Mouse (Mus musculus): ENCODE measurements around the gene Lrp1. TPM values are rescaled to one million over a fixed set of nuclear protein-coding genes. Genes with fewer than 3 reads are reported as not detected.

The Lrp1 gene
- polyA plus RNA-seq, 1 experiment from 2014 or later, result 34.6 TPM

DNA sequence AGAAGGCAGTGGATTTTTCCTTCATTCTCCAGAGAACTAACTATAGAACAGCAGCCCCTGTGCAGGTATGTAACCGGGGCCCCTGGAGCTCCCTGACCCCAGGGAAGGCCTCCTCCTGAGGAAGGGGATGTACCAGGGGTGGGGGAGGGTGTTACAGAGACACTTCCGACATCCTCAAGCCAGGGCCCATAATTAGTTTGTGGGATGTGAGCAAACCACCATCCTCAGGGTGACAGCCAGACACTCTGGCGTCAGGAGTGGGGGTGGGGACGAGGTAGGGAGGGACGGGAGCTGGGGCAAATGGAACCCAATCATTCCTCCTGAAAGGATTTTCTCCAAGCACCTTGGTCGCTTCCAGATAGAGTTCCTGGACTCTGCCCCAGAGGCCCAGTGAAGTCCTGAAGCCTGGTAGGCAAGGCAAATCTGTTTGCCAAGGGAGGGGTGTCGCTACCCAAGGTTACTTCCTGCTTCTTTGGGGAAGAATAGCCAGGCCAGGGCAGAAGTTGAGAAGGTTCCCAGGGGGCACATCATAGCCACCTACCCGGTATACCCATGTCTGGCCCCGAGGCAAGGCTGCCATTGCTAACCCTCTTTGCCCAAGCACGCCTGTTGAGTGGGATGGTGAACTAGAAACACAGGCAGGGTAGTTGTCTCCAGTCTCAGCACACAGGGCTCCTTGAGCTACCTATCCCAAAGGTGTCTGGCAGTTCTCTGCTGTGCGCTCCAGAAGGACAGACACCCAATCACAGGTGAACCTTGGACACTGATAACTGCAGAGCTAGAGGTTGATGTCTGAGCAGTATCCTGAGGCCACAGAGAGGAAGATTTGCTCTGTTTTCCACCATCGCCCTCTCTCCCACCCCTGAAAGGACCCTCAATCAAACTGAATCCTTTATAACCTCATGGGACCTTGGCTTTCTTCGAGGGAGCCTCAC, 17.2 kb downstream of the Lrp1 start:
- H3K27me3 ChIP-seq (ENCODE audit: control insufficient read depth, insufficient read depth, low read length), result no peaks in the 10 kb centered on the region
- no peaks in the 10 kb centered on the region for H3K9me3 ChIP-seq (replicated peaks; ENCODE audit: control insufficient read depth, low read length)
- no peak overlapping the region for H3K4me2 ChIP-seq
- H3K9ac ChIP-seq (ENCODE audit: low read depth, low read length), result no peak overlapping the region
- no peak overlapping the region for H3K4me3 ChIP-seq (ENCODE audit: low read depth, low read length)
- peaks cover 16% of the 10 kb centered on the region for H3K36me3 ChIP-seq (ENCODE audit: control insufficient read depth, insufficient read depth, low read length)
- no peak for ATAC-seq (replicated peaks; ENCODE audit: insufficient number of reproducible peaks, low FRiP score, low TSS enrichment)
- H3K27ac ChIP-seq (ENCODE audit: low read depth, low read length), result no peak overlapping the region
- WGBS (ENCODE audit: insufficient replicate concordance), result 53% methylated on average over 13 of the region's 13 CpGs
- H3K4me1 ChIP-seq (ENCODE audit: control insufficient read depth, insufficient read depth, low read length), result peaks cover 40% of the 10 kb centered on the region

GRCm38 (mm10) chr10:127602194-127602593, 18.8 kb downstream of the Lrp1 start:
- Histone ChIP-seq H3K27ac (ENCODE audit: low read depth, low read length) (no peak overlapping the region), H3K36me3 (ENCODE audit: control insufficient read depth, insufficient read depth, low read length) (peaks cover 13% of the 10 kb centered on the region), H3K9me3 (replicated peaks; ENCODE audit: control insufficient read depth, low read length) (no peaks in the 10 kb centered on the region), H3K4me1 (ENCODE audit: control insufficient read depth, insufficient read depth, low read length) (peaks cover 55% of the 10 kb centered on the region), H3K9ac (ENCODE audit: low read depth, low read length) (no peak overlapping the region), H3K27me3 (ENCODE audit: control insufficient read depth, insufficient read depth, low read length) (no peaks in the 10 kb centered on the region), H3K4me2 (no peak overlapping the region), H3K4me3 (ENCODE audit: low read depth, low read length) (no peak overlapping the region)
- no peak for ATAC-seq (replicated peaks; ENCODE audit: insufficient number of reproducible peaks, low FRiP score, low TSS enrichment)
- 89% methylated on average over 6 of the region's 6 CpGs for WGBS (ENCODE audit: insufficient replicate concordance)

DNA sequence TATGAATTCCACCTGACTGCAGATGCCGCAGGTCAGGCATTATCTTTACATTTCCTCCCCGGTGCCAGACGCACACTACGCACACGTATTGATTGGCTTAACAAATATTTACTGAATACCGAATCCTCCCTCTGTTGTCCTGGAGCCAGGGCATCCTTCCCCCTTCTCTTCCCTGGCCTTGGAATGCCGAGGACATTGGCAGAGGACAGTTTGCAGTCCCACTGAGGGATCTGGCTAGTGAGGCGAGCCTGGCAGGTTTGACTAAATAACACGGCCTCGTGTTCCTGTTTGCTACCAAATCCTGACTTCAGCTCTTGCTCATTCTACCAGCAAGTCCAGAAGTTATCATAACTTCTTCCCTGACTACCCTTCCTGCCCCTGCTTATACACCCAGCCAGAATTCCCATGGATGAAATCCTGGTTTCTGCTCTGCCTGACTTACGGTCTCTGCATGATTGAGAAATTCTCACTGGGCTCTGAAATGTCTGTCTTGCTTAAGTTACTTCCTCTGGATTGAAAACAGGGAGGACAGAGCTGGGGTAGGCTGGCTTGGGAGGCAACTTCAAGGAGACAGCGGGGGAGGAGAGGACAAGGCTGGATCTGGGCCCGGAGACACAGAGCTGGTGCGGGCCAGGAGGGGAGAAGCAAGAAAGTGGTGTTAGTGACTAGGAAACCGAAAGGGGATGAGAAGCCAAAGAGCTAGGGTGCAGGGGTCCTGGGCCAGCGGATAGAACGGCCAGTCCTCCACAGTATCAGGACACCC, 21.0 kb downstream of the Lrp1 start:
- no peaks in the 10 kb centered on the region for H3K9me3 ChIP-seq (replicated peaks; ENCODE audit: control insufficient read depth, low read length)
- no peak overlapping the region for H3K4me3 ChIP-seq (ENCODE audit: low read depth, low read length)
- peaks cover 8% of the 10 kb centered on the region; the same call in 1 of the 2 replicates for H3K36me3 ChIP-seq (ENCODE audit: control insufficient read depth, insufficient read depth, low read length)
- peaks cover 70% of the 10 kb centered on the region for H3K4me1 ChIP-seq (ENCODE audit: control insufficient read depth, insufficient read depth, low read length)
- WGBS (ENCODE audit: insufficient replicate concordance), result 45% methylated on average over 17 of the region's 17 CpGs
- H3K4me2 ChIP-seq, result no peak overlapping the region
- no peak; the same call in 1 of the 2 replicates for ATAC-seq (replicated peaks; ENCODE audit: insufficient number of reproducible peaks, low FRiP score, low TSS enrichment)
- peak overlapping the region; percentile 29; the same call in 1 of the 2 replicates for H3K9ac ChIP-seq (ENCODE audit: low read depth, low read length)
- no peaks in the 10 kb centered on the region for H3K27me3 ChIP-seq (ENCODE audit: control insufficient read depth, insufficient read depth, low read length)
- H3K27ac ChIP-seq (ENCODE audit: low read depth, low read length), result peak overlapping the region; percentile 61

DNA sequence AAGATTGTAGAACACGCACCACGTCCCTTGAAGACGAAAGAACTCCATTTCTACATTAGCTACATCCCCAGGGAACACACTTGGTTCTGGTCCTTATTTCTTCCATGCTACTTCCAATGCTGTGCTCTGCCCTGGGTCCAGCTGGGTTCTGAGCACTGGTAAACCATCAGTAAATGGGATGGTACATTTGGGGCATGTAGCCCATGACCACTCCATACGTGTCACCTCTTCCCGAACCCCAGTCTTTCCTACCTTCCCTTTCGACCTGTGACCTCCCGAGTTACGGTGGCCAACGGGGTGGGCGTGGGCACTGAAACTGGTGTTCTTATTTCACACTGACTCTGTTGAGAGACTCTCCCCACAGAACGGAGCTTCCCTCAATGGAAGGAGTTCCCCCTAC, 21.7 kb downstream of the Lrp1 start:
- Histone ChIP-seq H3K4me3 (ENCODE audit: low read depth, low read length) (no peak overlapping the region), H3K9me3 (replicated peaks; ENCODE audit: control insufficient read depth, low read length) (no peaks in the 10 kb centered on the region), H3K36me3 (ENCODE audit: control insufficient read depth, insufficient read depth, low read length) (peaks cover 8% of the 10 kb centered on the region; the same call in 1 of the 2 replicates), H3K27ac (ENCODE audit: low read depth, low read length) (peak overlapping the region; percentile 61; the same call in 1 of the 2 replicates), H3K4me1 (ENCODE audit: control insufficient read depth, insufficient read depth, low read length) (peaks cover 72% of the 10 kb centered on the region), H3K9ac (ENCODE audit: low read depth, low read length) (no peak overlapping the region), H3K27me3 (ENCODE audit: control insufficient read depth, insufficient read depth, low read length) (no peaks in the 10 kb centered on the region), H3K4me2 (no peak overlapping the region)
- WGBS (ENCODE audit: insufficient replicate concordance), result 86% methylated on average over 11 of the region's 11 CpGs
- ATAC-seq (replicated peaks; ENCODE audit: insufficient number of reproducible peaks, low FRiP score, low TSS enrichment), result no peak

- WGBS (ENCODE audit: insufficient replicate concordance), result 35% methylated on average over 8 of the region's 8 CpGs
- peaks cover 68% of the 10 kb centered on the region for H3K4me1 ChIP-seq (ENCODE audit: control insufficient read depth, insufficient read depth, low read length)
- H3K27me3 ChIP-seq (ENCODE audit: control insufficient read depth, insufficient read depth, low read length), result no peaks in the 10 kb centered on the region
- H3K27ac ChIP-seq (ENCODE audit: low read depth, low read length), result no peak overlapping the region
- no peak for ATAC-seq (replicated peaks; ENCODE audit: insufficient number of reproducible peaks, low FRiP score, low TSS enrichment)
- no peak overlapping the region for H3K4me2 ChIP-seq
- H3K4me3 ChIP-seq (ENCODE audit: low read depth, low read length), result no peak overlapping the region
- no peaks in the 10 kb centered on the region for H3K9me3 ChIP-seq (replicated peaks; ENCODE audit: control insufficient read depth, low read length)
- H3K36me3 ChIP-seq (ENCODE audit: control insufficient read depth, insufficient read depth, low read length), result peaks cover 8% of the 10 kb centered on the region; the same call in 1 of the 2 replicates
- H3K9ac ChIP-seq (ENCODE audit: low read depth, low read length), result no peak overlapping the region
These were observed 22.3 kb downstream of the Lrp1 start for GRCm38 (mm10) chr10:127598607-127599006.

DNA sequence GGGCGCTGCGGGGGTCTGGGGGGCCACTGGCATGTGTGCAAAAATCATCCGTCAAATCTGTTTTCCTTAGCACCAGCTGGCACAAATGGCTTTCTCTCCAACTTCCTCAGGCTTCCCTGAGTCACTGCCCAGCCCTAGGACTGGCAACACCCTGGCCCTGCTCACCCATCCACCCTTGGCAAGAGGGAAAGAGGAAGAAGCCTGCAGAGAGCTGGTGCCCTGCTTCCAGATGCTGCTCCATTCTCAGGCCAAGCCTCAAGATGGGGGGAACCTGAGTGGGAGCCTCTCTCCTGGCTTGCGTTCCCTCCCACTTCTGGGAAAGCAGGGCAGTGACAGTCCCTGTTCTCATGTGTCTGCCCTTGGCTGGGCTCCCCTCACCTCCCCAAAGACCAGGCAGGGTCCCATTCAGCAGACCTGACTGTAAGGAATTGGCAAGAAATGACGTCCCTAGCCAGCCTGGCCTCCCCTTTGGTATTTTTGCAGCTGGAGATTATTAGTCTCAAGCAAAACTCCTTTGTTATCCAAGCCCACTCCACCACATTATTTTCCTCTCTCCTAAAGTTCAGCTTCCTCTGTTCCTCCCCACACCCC, 23.5 kb downstream of the Lrp1 start:
- no peaks in the 10 kb centered on the region for H3K9me3 ChIP-seq (replicated peaks; ENCODE audit: control insufficient read depth, low read length)
- no peak overlapping the region for H3K4me3 ChIP-seq (ENCODE audit: low read depth, low read length)
- no peak for ATAC-seq (replicated peaks; ENCODE audit: insufficient number of reproducible peaks, low FRiP score, low TSS enrichment)
- no peaks in the 10 kb centered on the region for H3K27me3 ChIP-seq (ENCODE audit: control insufficient read depth, insufficient read depth, low read length)
- H3K27ac ChIP-seq (ENCODE audit: low read depth, low read length), result peak overlapping the region; percentile 52
- H3K36me3 ChIP-seq (ENCODE audit: control insufficient read depth, insufficient read depth, low read length), result peaks cover 14% of the 10 kb centered on the region; the same call in 1 of the 2 replicates
- no peak overlapping the region for H3K9ac ChIP-seq (ENCODE audit: low read depth, low read length)
- H3K4me2 ChIP-seq, result no peak overlapping the region
- peaks cover 63% of the 10 kb centered on the region for H3K4me1 ChIP-seq (ENCODE audit: control insufficient read depth, insufficient read depth, low read length)
- 71% methylated on average over 5 of the region's 5 CpGs for WGBS (ENCODE audit: insufficient replicate concordance)

GRCm38 (mm10) chr10:127596321-127596941, 24.5 kb downstream of the Lrp1 start:
- Histone ChIP-seq H3K4me2 (0 out of 2 replicates have a peak overlapping the region, but pooled peaks have one; percentile 0), H3K4me1 (ENCODE audit: control insufficient read depth, insufficient read depth, low read length) (peaks cover 73% of the 10 kb centered on the region), H3K27me3 (ENCODE audit: control insufficient read depth, insufficient read depth, low read length) (no peaks in the 10 kb centered on the region), H3K36me3 (ENCODE audit: control insufficient read depth, insufficient read depth, low read length) (0 out of 2 replicates have a peak, but pooled peaks cover 6% of the 10 kb centered on the region), H3K27ac (ENCODE audit: low read depth, low read length) (peak overlapping the region; percentile 38; the same call in 1 of the 2 replicates), H3K9ac (ENCODE audit: low read depth, low read length) (no peak overlapping the region), H3K4me3 (ENCODE audit: low read depth, low read length) (no peak overlapping the region), H3K9me3 (replicated peaks; ENCODE audit: control insufficient read depth, low read length) (no peaks in the 10 kb centered on the region)
- ATAC-seq (replicated peaks; ENCODE audit: insufficient number of reproducible peaks, low FRiP score, low TSS enrichment), result no peak
- WGBS (ENCODE audit: insufficient replicate concordance), result 32% methylated on average over 7 of the region's 7 CpGs

Measured in heart, embryonic 11.5 days (tissue).